Comparison of ENCODE assay signal across 15 mouse cellular contexts in the genomic region with DNA sequence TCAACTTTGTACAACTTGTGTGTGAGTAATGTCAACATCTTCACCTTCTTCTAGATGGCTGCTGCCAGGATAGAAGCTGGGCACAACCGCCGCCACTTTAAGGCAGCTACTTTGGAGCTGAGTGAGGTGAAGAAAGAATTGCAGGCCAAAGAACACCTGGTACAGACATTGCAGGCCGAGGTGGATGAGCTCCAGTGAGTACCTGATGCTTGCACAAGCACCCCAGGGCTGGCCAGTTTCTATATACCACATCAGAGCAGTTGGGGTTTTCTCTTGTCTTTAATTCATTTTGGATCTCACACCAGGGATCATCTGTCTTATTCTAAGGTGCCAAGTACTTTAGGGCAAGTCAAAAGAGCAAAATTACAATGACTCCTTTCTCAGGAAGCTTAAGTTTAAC.
"Had no signal": no experiment of that assay in that cellular context is flagged by ENCODE, and none has a peak within 500 bp of the region (broad histone marks: within the 10 kb centered on the region; RNA-seq: fewer than 3 reads in every experiment).

No protein-coding gene starts in this region.

- H3K9ac ChIP-seq: neural tube, embryonic 13.5 days; neural tube, embryonic 15.5 days; stomach, embryonic 15.5 days had no signal

- H3K27me3 ChIP-seq: neural tube, embryonic 13.5 days; neural tube, embryonic 15.5 days; stomach, embryonic 15.5 days had no signal

- H3K4me3 ChIP-seq: neural tube, embryonic 13.5 days; neural tube, embryonic 15.5 days; stomach, embryonic 15.5 days had no signal

- H3K4me2 ChIP-seq: neural tube, embryonic 13.5 days; neural tube, embryonic 15.5 days; stomach, embryonic 15.5 days had no signal

- H3K4me1 ChIP-seq: neural tube, embryonic 13.5 days; neural tube, embryonic 15.5 days; stomach, embryonic 15.5 days had no signal

- DNase-seq: retina, postnatal 1 day; right cerebral cortex, adult 18-20 months; right cerebral cortex, postnatal 14 days; right cerebral cortex, postnatal 25 days; right cerebral cortex, postnatal 4 days; thymus, adult 18-20 months; thymus, adult 2 months; thymus, postnatal 14 days; thymus, postnatal 25 days; thymus, postnatal 36 days; thymus, postnatal 4 days had no signal

- H3K27ac ChIP-seq: neural tube, embryonic 13.5 days; neural tube, embryonic 15.5 days; stomach, embryonic 15.5 days; stomach, postnatal 0 days had no signal

- H3K9me3 ChIP-seq: neural tube, embryonic 13.5 days; neural tube, embryonic 15.5 days; stomach, embryonic 15.5 days had no signal
